Mouse (Mus musculus) MEL (cell line): Measurements from ENCODE around the gene Scd3.
A peak's percentile ranks its signal among the peaks of the same experiment; 100 is the strongest.

Experiments
- ELF1 ChIP-seq: IDR thresholded peaks from 2 replicates; pipeline ENCODE4 v1.6.1; 2014; ENCODE audit warnings: low read depth, mild to moderate bottlenecking, inconsistent platforms, low read length, improper control_type of control experiment, moderate library complexity
- EP300 ChIP-seq, 2 experiments: IDR thresholded peaks; 2 replicates each; pipeline ENCODE4 v1.6.1; 2011; ENCODE audit warnings: improper control_type of control experiment in 2 of 2, low read length in 2 of 2, low read depth in 1 of 2, mild to moderate bottlenecking in 1 of 2
- GATA1 ChIP-seq: IDR thresholded peaks from 2 replicates; pipeline ENCODE4 v1.6.1; 2011; ENCODE audit warnings: low read depth, low read length, improper control_type of control experiment
- RAD21 ChIP-seq: IDR thresholded peaks from 2 replicates; pipeline ENCODE4 v1.6.1; 2011; ENCODE audit warnings: mild to moderate bottlenecking, low read depth, low read length, improper control_type of control experiment
- RCOR1 ChIP-seq: IDR thresholded peaks from 2 replicates; pipeline ENCODE4 v1.6.1; 2012; ENCODE audit warnings: low read depth, mild to moderate bottlenecking, inconsistent platforms, low read length, improper control_type of control experiment
- TBP ChIP-seq: IDR thresholded peaks from 2 replicates; pipeline ENCODE4 v1.8.0; 2011; ENCODE audit warnings: low read depth, low read length, improper control_type of control experiment
- USF1 ChIP-seq: IDR thresholded peaks from 2 replicates; pipeline ENCODE4 v1.6.1; 2014; ENCODE audit warnings: low read depth, mild to moderate bottlenecking, inconsistent platforms, low read length, improper control_type of control experiment, moderate library complexity

- no peak for TF ChIP-seq RAD21
- TF ChIP-seq ELF1: 0 out of 2 replicates have a peak, but pooled peaks have one; percentile 38
- TF ChIP-seq RCOR1: peak; percentile 73; the same call in 1 of the 2 replicates
- TF ChIP-seq TBP: peak; percentile 92
- TF ChIP-seq EP300 (IDR thresholded peaks at IDR 0.05; ENCODE audit: low read depth in 1 of 2, low read length in 2 of 2): peak; percentile 76 to 83
- TF ChIP-seq USF1: no peak
- peak; percentile 69 for TF ChIP-seq GATA1
Measured at GRCm38 (mm10) chr19:44292483-44292882, 89.4 kb downstream of the Scd3 start.
